Mouse (Mus musculus): ENCODE measurements at regions not wholly inside any gene's neighbourhood (a gene's known extent, or its start where the extent isn't known, plus 50 kb on each side); places are given as distances from the start of the nearest gene placed in this dataset.

- no peak for TF ChIP-seq CTCF (conservative IDR thresholded peaks at IDR 0.05; ENCODE audit: low read length)
- TF ChIP-seq POU5F1 (IDR thresholded peaks at IDR 0.05; ENCODE audit: borderline replicate concordance, low read length), result no peak
Observed at GRCm38 (mm10) chr7:71174871-71175270, 176.4 kb downstream of the Gm10295 start.

Measured in E14TG2a.4 (cell line).